Mouse (Mus musculus): ENCODE results near the gene Tsc2. TPM values are rescaled to one million over a fixed set of nuclear protein-coding genes. Genes with fewer than 3 reads are reported as not detected.

Gene Tsc2
- polyA plus RNA-seq, 1 experiment from 2014 or later: 72.2 TPM

DNA sequence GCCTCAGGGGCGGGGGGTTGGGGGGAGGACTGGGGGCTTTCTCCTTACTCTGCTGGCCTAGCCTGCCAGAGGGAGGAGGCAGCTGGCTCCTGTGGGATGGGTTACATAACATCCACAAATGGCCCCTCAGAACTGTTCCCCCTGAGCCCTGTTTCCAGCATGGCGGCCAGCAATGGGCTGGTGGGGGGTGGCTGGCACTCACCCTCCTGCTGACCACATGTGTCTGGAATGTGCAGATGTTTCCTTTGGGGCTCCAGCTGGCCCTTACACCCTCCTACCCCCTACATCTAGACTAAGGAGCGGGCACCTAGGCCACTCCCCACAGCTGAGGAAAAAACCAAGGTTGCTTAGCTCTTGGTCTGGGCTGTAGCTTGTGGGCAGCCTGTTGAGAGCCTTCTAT is 73.3 kb downstream of the Tsc2 start:
- Histone ChIP-seq H3K4me3 (peak overlapping the region; percentile 7; the same call in 1 of the 2 replicates), H3K36me3 (peaks cover 4% of the 10 kb centered on the region; the same call in 1 of the 2 replicates), H3K4me1 (peaks cover 50% of the 10 kb centered on the region), H3K27me3 (no peaks in the 10 kb centered on the region), H3K9ac (peak overlapping the region; percentile 8; the same call in 1 of the 2 replicates), H3K4me2 (replicated peaks) (peak overlapping the region; percentile 49), H3K9me3 (no peaks in the 10 kb centered on the region), H3K27ac (peak overlapping the region; percentile 93)
- ATAC-seq (ENCODE audit: low FRiP score, low read depth): peak; percentile 89
- 35% methylated on average over 3 of the region's 3 CpGs for WGBS

DNA sequence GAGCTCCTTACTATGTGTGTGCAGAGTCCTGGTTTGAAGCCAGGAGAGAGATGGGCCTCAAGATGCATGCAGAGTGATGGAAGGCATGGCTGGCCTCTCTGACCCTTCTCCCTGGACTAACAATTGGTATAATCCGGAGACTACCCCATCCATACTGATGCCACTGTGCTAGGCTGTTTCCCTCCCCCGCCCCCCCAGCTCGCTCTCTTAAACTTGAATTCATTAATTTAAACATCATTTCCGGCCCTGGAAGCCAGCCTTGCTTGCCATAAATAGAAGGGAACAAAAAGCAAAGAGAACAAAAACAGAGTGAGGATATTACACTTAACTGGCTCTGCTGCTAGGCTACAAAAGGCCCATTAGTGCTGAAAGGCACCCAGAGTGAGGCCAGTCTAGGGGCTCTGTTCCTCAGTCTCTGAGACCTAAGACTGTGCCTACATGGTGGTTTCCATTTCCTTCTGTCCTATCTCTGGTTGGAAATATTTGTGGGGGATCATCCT is 73.8 kb downstream of the Tsc2 start:
- Histone ChIP-seq H3K4me3 (peak overlapping the region; percentile 7; the same call in 1 of the 2 replicates), H3K27ac (peak overlapping the region; percentile 93), H3K4me2 (replicated peaks) (peak overlapping the region; percentile 49), H3K36me3 (peaks cover 4% of the 10 kb centered on the region; the same call in 1 of the 2 replicates), H3K27me3 (no peaks in the 10 kb centered on the region), H3K9me3 (no peaks in the 10 kb centered on the region), H3K4me1 (peaks cover 50% of the 10 kb centered on the region), H3K9ac (peak overlapping the region; percentile 8; the same call in 1 of the 2 replicates)
- ATAC-seq (ENCODE audit: low FRiP score, low read depth): 0 out of 2 replicates have a peak, but pooled peaks have one; percentile 62
- WGBS: 46% methylated on average over 4 of the region's 4 CpGs

DNA sequence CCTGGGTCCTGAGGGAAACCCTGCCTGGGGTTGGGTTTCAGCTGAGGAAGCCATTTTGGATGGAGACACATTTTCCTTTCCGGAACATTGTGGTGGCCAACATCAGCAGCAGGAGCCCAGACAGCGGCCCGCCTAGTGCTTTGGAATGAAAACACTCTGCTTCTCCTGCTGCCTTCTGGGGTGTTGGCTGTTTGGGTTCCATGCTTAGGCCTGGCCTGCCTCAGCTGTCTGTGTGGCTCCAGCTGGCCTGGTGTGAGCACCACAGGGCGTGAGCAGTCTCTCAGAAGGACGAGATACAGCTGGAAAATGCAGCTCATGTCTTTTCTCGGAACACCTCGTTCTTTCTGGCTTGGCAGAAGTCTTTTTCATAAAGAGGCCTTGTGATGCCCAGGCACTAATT is 75.3 kb downstream of the Tsc2 start:
- peaks cover 48% of the 10 kb centered on the region for H3K4me1 ChIP-seq
- H3K36me3 ChIP-seq: peaks cover 4% of the 10 kb centered on the region; the same call in 1 of the 2 replicates
- peak overlapping the region; percentile 93; the same call in 1 of the 2 replicates for H3K27ac ChIP-seq
- no peak for ATAC-seq (ENCODE audit: low FRiP score, low read depth)
- H3K4me2 ChIP-seq (replicated peaks): no peak overlapping the region
- no peak overlapping the region for H3K4me3 ChIP-seq
- H3K9ac ChIP-seq: no peak overlapping the region
- no peaks in the 10 kb centered on the region for H3K27me3 ChIP-seq
- H3K9me3 ChIP-seq: no peaks in the 10 kb centered on the region
- WGBS: 87% methylated on average over 7 of the region's 7 CpGs

DNA sequence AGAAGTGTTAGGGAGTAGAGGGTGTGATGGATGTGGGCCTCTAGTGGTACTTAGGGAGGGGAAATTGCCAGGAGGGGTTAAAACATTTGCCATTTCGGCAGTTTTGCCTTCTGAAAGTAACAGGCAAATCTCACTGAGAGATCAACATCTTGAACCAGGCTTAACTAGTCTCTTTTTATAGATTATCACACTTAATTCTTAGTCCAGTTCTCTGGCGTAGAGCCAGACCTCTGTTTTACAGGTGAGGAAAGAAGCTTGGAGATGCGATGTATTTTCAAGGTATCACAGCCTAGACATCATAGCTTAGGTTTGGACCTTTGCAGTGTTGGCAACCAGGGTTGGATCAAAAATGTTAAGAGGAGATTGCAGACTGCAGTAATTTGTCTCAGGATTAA is 81.4 kb downstream of the Tsc2 start:
- 34% methylated on average over 3 of the region's 3 CpGs for WGBS
- Histone ChIP-seq H3K36me3 (no peaks in the 10 kb centered on the region), H3K27ac (peak overlapping the region; percentile 97; the same call in 1 of the 2 replicates), H3K27me3 (no peaks in the 10 kb centered on the region), H3K9me3 (no peaks in the 10 kb centered on the region), H3K4me2 (replicated peaks) (peak overlapping the region; percentile 80), H3K4me1 (peaks cover 29% of the 10 kb centered on the region), H3K9ac (peak overlapping the region; percentile 96), H3K4me3 (peak overlapping the region; percentile 95)
- ATAC-seq (ENCODE audit: low FRiP score, low read depth): no peak

DNA sequence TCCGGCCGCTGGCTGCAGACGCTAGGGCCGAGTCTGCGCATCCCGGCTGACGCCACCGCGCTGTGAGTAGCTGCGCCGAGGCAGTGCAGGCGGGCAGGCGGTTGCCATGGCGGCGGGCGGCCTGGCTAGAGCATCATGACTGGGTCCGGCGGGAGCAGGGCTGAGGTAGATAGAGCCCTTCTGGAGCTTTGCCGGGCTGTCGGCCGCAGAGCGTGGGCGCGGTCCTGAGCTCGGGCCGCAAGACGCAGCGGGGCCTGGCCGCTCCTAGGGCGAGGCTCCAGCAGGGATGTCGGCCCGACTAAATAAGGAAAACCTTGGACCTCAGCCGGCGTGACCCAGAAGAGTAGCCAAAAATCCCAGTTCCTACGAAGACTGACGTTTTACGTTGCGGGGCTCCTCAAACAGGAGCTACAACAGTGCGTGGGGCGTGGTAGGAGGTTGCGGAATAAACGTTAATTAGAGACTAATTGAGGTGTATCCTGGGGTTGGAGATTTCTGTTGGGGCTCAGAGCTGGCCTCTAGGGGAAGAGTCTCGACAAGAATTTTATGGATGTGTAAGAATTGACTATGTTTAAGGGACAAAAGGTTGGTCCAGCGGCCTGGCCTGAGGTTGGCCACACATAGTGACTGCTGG is 81.9 kb downstream of the Tsc2 start:
- H3K4me3 ChIP-seq: peak overlapping the region; percentile 95
- H3K27me3 ChIP-seq: no peaks in the 10 kb centered on the region
- H3K4me2 ChIP-seq (replicated peaks): peak overlapping the region; percentile 80
- ATAC-seq (ENCODE audit: low FRiP score, low read depth): peak; percentile 70
- H3K9ac ChIP-seq: peak overlapping the region; percentile 96
- H3K36me3 ChIP-seq: no peaks in the 10 kb centered on the region
- under 1% methylated on average over 44 of the region's 44 CpGs for WGBS
- no peaks in the 10 kb centered on the region for H3K9me3 ChIP-seq
- H3K27ac ChIP-seq: peak overlapping the region; percentile 97
- peaks cover 29% of the 10 kb centered on the region for H3K4me1 ChIP-seq

DNA sequence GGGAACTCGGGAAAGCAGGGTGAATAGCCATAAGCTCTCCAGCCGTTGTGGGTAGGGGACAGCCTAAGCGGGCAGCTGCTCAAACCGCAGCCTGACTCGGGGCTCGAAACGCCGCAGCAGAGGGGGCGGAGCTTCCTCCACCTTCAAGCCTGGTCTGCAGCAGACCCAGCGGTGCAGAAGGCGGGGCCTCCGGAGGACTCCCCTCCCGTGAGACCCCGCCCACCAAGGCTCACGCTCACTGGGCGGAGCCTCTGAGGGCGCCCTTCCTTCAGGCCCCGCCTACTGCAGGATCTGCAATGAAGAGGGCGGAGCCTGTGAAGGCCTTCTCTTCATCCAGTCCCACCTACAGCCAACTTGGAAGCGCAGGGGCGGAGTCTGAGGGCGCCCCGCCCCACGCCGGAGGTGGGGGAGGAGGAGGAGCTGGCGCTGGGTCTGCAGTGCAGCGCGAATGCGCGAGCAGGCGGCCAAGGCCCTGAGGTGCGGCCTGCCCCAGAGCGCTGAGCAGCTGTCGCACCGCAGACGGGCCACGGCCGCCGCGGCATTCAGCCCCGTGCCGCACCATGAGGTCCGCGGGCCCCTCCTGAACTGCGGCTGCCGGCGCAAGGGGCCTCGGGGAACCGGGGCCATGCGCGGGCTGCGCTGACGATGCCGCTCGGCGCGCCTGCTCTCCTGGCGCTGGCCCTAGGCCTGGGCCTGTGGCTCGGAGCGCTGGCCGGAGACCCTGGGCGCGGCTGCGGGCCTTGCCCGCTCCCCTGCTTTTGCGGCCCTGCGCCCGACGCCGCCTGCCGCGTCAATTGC is 82.6 kb downstream of the Tsc2 start, which contains the start of gene Pkd1:
TSS of gene Pkd1 (plus strand) at position 217 of the 798 bp plus-strand sequence.
- Histone ChIP-seq H3K9ac (peak within 1 kb of the TSS; percentile 96), H3K27me3 (peaks cover 2% of the 10 kb centered on the region; the same call in 1 of the 2 replicates), H3K9me3 (no peaks in the 10 kb centered on the region), H3K4me2 (replicated peaks) (peak within 1 kb of the TSS; percentile 80), H3K27ac (peak within 1 kb of the TSS; percentile 97), H3K4me1 (peaks cover 29% of the 10 kb centered on the region), H3K4me3 (peak within 1 kb of the TSS; percentile 95), H3K36me3 (no peaks in the 10 kb centered on the region)
- under 1% methylated on average over 71 of the region's 72 CpGs for WGBS
- ATAC-seq (ENCODE audit: low FRiP score, low read depth): peak; percentile 95

DNA sequence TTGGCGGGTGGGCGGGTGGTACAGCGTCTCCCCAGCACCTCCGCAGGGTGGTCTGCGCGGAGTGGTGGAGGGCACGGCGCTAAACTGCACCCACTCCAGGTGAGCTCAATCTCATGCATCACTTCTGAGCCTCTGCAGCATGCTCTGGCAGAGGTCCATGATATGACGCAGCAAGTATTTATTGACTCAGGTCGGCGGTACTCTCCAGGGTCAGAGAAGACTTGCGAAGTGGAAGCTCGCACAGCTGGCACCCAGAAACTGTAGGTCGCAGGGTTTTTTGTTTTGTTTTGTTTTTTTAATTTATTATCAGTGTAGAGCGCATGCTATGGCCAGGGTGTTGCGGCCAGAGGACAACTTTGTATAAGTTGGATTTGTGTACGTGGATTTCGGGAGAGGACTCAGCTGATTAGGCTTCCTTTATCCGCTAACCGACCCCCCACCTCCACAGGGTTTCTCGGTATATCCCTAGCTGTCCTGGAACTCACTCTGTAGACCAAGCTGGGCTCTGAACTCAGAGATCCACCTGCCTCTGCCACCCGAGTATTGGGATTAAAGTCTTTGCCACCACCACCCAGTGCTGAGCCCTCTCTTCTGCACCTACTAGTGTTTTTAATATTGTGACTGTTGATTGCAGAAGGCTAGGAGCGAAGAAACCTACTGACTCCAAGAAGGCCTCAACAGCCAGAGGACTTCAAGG is 83.4 kb downstream of the Tsc2 start:
- 4% methylated on average over 23 of the region's 23 CpGs for WGBS
- ATAC-seq (ENCODE audit: low FRiP score, low read depth): no peak
- Histone ChIP-seq H3K9ac (peak overlapping the region; percentile 63), H3K4me3 (peak overlapping the region; percentile 95), H3K27me3 (peaks cover 6% of the 10 kb centered on the region; the same call in 1 of the 2 replicates), H3K4me1 (peaks cover 29% of the 10 kb centered on the region), H3K9me3 (no peaks in the 10 kb centered on the region), H3K27ac (peak overlapping the region; percentile 77; the same call in 1 of the 2 replicates), H3K4me2 (replicated peaks) (peak overlapping the region; percentile 80), H3K36me3 (no peaks in the 10 kb centered on the region)

DNA sequence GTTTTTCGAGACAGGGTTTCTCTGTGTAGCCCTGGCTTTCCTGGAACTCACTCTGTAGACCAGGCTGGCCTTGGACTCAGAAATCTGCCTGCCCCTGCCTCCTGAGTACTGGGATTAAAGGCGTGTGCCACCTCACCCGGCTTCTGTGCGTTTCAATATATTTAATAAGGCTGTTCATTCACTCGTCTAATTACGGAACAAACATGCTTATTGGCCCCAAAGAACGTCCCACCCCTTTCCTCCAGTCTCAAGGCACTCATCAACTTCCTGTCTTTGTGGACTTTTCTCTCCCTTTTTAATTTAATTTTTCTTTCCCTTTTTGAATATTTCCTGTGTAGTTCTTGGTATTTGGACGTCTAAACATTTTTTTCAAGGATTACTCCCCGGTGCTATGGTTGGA is 84.0 kb downstream of the Tsc2 start:
- Histone ChIP-seq H3K4me2 (replicated peaks) (peak overlapping the region; percentile 80), H3K9me3 (no peaks in the 10 kb centered on the region), H3K4me3 (peak overlapping the region; percentile 95), H3K36me3 (no peaks in the 10 kb centered on the region), H3K27me3 (peaks cover 6% of the 10 kb centered on the region; the same call in 1 of the 2 replicates), H3K27ac (no peak overlapping the region), H3K4me1 (peaks cover 29% of the 10 kb centered on the region), H3K9ac (no peak overlapping the region)
- 27% methylated on average over 9 of the region's 9 CpGs for WGBS
- no peak for ATAC-seq (ENCODE audit: low FRiP score, low read depth)

DNA sequence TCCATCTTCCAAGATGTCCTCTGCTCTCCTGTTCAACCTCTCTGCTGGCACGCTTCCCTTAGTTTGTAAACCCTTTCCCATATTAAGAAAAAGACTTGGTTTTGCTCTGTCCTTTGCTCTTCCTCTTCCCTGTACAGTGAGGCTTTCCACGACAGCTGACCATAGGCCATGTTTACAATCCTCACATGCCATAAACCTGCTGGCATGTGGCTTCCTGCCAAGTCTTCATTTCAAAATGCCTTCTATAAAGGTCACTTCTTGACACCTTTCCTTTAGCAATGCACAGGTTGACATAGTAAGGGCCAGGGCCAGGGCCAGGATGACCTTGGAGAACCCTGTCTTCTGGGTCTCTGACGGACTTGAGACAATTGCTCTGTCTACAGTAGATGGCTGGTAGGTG is 86.2 kb downstream of the Tsc2 start:
- WGBS: 71% methylated on average over 3 of the region's 3 CpGs
- H3K27ac ChIP-seq: no peak overlapping the region
- no peaks in the 10 kb centered on the region for H3K9me3 ChIP-seq
- no peak overlapping the region for H3K4me3 ChIP-seq
- H3K9ac ChIP-seq: no peak overlapping the region
- ATAC-seq (ENCODE audit: low FRiP score, low read depth): no peak
- H3K4me2 ChIP-seq (replicated peaks): no peak overlapping the region
- peaks cover 6% of the 10 kb centered on the region; the same call in 1 of the 2 replicates for H3K27me3 ChIP-seq
- H3K4me1 ChIP-seq: peaks cover 13% of the 10 kb centered on the region
- no peaks in the 10 kb centered on the region for H3K36me3 ChIP-seq
